Mouse (Mus musculus) retina, embryonic 14.5 days (tissue): ENCODE data around the gene Hoxa1.

Experiments
- DNase-seq: peaks from one replicate; pipeline ENCODE4 v3.0.0-alpha.2; 2015; ENCODE audit warnings: low spot score

Gene Hoxa1

DNA sequence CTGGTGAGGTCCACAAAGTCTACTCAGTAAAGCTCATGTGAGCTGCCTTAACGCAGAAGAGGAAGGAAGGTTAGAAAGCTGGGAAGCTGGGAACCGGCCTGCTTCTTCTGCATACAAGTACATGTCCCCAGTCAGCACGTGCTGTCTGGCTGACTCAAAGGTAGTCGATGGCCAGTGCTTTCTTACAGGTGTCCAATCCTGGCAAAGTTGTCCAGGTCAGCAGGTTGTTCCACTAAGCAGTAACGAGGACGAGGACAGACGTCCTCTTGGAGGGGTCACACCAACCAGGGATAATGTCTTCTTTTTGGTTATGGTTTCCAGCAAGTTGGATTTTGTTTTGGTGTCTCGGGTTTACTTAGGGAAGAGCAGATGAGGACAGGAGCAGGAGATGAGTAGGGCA lies 31.8 kb upstream of the Hoxa1 start:
- no peak for DNase-seq

DNA sequence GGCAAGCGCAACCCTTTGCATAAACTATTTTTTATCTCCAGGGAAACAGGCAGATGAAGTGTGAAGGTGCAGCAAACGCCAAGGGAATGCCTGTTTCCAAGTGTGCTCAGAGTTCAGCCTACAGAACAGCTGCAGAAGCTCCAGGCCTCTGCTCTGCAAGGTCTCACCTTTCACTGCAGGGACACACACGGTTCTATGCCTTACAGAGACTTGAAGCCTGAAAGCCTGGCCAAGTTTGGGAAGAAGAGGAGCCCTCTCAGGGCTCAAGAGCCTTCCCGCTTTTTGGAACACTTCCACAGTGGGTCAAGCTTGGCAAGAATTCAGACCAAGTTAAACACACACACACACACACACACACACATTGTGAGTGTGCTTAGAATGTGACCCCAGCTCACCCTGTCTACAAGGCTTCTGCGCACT lies 31.1 kb upstream of the Hoxa1 start:
- DNase-seq, result no peak

DNA sequence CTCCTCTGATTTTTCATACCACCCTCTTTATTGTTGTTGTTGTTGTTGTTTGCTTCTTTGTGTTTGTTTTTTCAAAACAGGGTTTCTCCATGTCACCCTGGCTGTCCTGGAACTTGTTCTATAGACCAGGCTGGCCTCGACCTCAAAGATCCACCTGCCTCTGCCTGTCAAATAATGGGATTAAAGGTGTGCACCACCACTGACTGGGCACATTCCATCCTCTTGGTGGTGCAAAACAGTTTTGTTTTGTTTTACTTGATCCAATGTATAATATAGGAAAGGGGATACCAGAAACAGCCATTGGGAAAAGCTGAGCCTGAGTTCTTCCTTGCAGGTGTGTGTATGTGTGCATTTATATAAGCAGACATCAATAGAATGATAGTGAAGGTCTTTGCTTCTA lies 28.4 kb upstream of the Hoxa1 start:
- no peak for DNase-seq

DNA sequence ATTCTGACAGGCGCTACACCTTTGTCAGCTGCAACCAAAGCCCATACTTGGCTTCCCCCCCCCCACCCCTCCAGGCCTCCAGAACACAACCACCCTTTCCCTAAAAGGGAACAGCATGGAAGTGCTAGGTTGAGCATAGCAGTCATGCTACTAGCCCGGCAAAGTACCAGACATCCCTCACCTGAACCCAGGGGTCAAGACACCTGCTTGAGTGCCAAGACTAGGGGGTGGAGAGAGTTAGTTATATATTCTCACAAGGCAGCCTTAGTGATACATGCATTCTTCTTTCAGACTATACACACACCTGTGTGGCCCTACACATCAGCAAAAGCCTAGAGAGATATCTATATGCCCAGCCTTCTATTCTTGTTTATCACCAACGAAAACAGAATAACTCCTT lies 27.7 kb upstream of the Hoxa1 start:
- DNase-seq, result no peak

DNA sequence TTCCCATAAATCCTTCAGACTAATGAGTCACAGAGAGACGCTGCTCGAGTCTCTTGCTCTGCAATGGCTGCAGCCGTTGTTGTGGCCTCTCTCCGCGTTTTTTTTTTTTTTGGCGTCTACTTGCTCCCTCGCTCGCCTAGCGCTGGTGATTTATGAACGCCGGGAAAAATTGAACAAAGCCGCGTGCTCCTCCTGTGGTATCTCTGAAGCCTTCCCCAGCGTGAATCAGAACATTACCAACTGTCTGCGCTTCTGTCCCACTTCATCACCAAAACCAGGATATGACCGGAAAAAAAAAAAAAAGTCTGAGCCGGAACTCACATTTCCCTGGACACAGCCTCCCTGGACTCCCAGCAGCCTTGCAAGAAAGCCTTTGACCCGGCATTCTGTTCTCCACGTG lies 27.1 kb upstream of the Hoxa1 start:
- no peak for DNase-seq

DNA sequence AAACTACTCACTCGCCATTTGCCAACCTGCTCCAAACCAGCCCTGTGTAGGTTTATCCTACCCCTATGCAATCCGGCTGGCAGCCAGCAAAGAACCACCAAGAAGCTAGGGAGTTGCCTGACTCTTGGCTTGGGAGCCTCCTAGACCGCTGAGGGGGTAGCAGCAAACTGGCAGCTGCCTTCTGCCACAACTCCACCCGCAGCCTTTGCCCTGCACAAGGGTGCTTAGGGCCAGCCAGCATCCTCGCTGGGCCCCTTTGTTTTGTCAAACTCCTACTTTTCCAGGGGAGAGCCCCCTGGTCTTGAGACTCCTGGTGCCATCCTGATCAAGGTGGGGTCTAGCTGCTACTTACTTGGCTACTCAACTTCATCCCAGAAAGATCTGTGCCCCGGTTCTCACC lies 26.6 kb upstream of the Hoxa1 start:
- no peak for DNase-seq

DNA sequence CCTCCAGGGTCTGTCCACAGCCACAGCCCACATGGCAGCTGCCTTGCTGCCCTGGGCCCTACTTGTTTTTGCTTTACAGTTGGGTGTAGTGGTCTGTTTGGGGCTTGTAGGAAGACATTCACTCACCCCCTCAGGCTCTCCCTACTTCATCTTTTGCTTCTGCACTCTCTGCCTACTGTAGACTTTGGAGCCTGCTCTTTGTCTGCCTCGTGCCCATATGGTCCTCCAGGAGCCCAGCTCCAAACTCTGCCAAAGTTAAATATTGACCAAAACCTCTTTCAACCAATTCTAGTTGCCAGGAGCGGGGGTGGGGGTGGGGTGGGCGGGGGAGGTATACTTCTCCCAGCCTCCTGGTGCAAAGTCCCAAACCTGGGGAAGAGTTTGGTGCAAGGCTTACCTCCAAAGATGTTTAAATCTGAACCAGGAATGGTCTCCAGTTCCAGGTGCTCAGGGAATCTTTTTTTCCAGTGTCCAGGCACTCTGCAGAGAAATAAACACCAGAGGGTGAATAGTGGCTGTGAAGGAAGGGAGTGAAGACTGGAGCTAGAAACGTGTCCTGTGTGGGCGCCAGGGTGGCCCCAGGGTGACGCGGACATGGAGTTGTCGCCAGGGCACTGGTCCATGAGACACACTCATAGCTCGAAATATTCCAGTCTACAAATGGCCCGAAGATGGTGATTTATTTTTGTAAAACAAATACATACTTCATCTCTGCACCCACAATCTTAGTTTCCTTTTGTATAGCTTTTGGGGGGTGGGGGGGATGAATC lies 25.4 kb upstream of the Hoxa1 start:
- DNase-seq, result no peak

DNA sequence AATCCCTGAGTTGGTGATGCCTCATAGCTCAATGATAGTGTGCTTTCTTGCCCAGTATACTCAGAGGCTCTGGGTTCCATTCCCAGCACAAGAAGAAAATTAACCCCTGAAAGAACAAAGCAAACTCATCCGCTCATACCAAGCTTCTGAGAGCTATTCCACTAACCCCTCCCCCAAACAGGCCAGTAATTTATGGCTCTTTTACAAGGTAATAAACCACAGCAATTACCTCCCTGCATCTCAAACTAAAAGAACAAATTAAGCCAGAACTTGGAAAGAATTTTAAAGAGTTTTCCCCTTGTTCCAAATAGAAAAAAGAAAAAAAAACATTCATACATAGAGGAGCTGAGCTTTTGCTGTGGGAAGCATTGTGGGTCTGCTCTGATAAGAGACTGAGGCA lies 24.7 kb upstream of the Hoxa1 start:
- no peak for DNase-seq

DNA sequence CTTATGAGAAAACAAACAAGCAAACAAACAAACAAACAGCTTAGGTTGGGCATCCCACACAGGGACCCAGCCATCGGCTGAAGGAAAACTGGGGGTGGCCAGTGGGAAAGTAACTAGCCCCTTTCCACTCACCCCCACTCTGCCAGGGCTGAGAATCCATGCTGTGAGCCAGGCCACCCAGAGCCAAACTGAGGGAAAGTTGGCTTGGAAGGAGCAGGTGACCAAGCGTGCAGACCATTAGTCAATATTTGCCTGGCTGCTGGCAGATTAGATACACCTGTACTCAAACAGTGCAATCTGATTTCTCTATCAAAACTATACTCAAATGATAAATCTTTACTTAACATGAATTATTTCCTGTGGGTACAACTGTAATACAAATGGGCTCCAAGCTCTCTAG lies 23.9 kb upstream of the Hoxa1 start:
- DNase-seq, result no peak

DNA sequence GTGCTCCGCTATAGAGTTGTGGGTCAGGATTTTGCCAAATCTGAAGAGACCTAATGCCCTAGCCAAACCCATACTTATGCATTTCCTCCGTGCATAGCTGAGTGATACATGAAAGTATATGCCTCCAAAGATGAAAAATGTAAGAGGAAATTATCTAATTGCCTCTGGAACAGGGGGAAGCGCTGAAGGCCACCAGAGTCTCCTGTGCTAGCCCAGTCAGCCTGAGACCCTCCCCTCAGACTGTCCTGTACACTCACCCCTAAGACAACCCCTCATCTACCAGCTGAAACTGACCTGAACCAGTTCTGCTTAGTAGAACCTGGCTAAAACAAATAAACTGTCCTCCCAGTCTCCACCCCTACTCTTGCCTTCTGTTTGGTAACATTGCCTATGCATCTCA lies 22.6 kb upstream of the Hoxa1 start:
- DNase-seq, result no peak

DNA sequence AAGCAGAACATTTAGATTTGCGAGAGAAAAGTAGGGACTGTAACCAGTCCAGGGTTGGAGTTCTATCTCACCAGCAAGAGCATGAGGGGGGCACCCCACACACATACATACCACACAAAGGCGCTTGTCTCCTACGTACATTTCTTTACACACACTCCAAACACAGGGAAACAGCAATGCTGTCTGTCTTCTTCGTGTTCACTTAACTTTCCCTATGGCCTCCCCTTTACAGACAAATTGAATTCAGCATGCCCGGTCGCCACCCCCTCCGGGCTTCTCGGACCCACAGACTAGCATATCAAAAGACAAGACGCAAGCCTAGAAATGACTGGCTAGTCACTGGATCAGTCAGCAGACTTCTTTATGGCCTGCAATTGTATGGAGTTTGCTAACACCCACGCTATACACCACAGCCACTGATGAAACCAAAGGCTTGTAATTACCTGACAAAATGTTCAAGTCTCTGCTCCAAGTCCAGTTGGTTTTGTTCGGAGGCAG lies 22.1 kb upstream of the Hoxa1 start:
- DNase-seq, result no peak

DNA sequence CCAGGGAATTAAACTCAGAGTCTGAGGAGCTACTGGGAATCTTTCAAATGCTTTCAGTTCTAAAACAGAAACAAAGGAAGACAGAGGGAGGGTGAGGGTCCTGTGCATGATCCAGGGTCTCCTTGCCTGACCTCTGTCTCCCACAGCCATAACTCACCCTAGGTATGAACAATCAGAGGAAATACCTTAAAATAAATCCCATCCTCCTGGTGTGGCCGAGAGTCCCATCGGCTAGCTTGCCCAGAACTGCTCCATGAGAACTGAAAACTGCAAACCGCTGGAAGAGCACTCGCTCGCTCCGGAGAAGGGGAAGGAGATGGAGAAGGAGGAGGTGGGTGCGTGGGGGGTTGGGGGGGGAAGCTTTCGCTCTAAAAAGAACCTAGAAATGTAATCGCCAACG lies 21.6 kb upstream of the Hoxa1 start:
- DNase-seq, result no peak

DNA sequence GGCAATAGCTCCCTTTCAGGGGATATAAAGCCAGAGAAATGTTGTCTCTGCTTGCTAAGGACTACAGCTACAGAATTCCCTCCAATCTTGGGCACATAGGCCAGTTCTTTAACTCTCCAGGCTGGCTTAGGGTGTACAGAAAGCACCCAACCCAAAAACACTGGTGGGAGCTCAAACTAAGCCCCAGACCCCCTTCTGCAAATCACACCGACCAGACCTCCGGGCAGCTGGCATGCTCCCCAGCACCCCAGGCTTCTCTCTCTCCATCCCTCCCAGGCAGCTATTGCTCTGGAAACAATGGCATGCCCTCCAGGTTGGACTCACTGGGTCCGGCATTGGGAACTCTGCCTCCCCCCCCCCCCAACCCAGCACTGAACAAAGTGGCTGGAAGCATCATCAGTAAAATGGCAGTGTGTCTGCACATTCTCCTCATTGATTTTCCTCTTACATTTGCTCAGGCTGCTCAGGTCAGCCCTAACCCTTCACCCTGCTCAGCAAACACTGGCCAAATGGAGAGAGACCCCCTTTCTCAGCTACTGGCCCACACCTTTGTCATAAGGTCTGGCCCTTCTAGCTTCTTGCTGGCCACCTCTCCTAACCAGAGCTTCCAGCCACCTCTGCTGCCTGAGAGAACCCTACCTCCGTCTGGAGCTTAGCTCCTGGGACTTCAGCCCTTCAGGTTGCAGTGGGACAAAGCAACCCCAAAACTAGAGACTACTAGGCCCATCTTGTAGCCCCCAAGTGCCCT lies 21.0 kb upstream of the Hoxa1 start:
- DNase-seq, result no peak

DNA sequence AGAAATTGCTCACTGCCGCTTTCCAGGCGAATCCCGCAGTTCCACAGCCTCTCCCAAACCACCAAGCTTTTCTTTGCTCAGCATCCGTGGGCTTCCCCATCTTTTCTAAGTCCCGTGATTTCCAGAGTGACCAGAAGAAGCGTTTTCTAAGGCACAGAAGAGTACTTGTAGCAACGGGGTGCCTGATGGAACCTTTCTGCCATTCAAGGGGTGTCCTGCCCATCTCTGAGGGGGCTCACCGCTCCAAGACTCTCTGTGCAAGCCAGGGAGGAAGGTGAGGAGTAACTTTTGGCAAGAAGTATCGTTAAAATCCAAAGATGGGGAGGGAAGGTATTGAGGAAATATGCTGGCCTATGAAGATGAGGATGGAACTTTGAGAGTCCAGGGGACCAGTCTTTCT lies 19.7 kb upstream of the Hoxa1 start:
- DNase-seq, result no peak

DNA sequence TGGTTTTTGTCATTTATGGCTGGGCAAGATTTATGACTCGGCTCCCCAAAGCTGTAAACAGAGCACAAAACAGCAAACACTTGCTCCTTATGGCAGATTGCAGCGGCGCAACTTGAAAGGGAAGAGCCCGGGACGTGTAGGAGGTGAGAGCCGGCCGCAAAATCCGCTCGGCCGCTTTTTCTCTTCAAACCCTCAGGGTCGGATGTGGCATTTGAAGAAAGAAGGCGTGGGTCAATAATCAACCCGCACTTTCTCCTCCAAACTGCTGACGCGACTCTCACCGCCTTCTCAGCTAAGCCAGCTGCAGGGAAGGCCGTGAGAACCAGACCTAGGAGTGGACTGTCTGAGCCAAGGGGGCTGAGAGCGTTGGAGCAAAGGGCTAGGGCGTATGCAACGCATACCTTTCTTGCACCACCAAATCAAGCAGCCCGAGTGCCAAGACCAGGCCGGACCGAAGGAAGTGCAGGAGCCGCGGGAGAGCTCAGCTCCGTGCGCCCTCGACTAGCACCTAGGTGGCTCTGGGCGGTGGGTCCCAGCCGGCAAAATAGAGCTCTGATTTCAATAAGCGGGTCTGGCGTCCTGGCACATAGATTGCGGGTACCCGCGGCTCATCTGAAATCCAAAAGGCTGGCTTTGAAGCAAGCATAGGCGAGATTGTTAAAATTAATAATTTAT lies 19.1 kb upstream of the Hoxa1 start, which contains the start of gene 5730596B20Rik:
Gene 5730596B20Rik, plus strand, starts transcription at position 438 of the 675 bp plus-strand sequence.
- DNase-seq, result no peak

DNA sequence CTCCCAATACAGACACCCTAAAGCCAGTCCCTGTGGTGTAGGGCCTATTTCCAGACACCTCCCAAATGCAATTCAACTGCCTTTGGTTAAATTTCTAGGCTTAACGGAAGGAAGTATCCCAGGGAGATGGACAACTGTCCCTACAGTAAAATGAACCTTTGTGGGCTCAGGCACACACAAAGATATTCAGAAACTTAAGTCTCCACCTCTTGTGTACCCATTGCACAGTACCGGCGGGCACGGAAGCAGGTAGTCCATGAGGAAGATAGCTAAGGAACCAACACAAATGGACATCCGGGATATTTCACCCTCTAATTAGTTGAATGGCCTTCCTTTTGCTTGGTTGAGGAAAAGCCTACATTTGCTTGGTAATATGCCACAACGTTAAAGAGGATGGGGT lies 18.3 kb upstream of the Hoxa1 start:
- DNase-seq, result no peak

DNA sequence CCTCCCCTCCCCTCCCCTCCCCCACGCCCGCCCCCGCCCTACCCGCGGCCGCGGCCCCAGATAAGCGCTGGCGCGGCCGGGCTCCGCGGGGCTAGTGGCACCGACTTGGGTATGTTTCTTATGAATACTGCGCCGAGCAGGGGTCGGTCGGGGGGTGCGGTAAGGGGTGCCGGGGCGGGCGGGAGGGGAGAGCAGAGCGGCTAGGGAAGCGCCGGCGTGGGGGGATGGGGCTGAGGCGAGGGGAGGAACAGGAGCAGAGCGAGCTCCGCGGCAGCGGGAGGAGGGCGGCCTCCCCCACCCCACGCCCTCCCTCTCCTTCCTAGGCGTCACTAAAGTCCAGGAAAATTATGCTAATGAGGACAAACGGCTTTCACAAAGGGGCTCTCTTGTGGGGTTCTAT lies 17.7 kb upstream of the Hoxa1 start:
- no peak for DNase-seq

DNA sequence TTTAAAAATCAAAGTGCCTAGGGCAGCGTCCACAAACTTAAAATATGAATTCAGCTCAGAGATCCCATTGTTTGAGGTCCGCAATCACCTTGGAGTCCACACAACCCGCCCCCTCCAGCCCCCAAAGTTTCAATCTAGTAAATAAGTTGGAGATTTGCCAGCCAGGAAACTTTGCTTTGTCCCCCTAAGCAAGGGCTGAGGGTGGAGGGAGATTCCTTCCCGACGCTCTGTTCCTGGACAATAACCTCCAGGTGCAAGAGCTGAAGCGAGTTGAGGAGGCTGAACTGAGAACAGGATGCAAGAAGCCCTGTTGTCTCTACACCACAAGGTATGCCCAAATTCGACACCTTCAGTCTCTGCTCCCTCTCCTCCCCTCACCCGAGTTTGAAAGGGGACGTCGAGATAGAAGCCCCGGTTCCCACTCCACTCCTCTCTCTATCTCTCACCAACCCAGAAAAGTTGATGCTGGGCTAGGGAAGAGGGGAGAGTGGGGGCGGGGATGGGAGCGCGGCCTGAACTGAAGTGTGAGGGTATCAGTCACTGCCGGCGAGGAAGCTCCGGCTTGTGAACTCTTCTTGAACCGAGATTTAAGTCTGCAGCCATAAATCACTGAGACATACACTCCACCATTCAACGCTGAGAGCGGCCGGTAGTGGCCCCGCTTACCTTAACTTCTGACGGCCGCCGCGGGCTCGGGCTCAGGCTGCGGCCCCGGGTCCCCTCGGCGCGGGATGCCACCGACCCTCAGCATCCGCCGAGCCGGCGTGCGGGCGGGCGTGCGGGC lies 17.0 kb upstream of the Hoxa1 start:
- DNase-seq, result no peak

DNA sequence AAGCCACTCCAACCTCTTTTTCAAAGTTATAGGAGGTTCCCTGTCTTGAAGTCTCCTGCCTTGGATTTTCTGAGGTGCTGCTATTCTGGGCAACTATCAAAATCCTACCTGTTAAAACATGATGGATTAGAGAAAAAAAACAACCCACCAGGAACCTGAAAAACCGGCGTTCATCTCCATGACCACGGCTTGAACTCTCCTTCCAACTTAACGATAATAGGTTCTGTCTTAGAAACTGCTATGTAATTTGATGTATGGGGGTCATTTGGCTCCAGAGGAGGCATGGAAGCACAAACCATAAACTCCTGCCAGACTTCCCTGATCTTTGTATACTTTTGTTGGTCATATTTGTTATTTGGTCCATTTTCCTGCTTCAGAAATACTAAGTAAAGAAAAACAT lies 15.5 kb upstream of the Hoxa1 start:
- no peak for DNase-seq

DNA sequence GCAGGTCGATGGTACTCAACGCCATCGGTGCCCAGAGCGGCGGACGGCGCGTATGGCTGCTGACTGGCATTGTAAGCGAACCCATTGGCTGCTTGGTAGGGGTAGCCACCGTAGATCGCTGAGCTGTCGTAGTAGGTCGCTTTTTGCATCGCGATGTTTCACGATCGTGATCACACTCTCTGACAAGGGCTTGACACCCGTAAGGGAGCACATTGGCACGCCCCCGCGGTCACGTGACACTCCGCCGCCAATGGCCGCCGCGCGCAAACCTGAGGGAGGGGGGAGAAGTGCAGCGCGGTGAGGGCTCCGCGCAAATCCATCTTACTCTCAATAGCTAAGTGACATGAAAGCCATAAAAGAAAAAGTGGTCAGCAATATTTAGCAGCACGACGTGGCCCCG lies 14.4 kb upstream of the Hoxa1 start:
- no peak for DNase-seq

DNA sequence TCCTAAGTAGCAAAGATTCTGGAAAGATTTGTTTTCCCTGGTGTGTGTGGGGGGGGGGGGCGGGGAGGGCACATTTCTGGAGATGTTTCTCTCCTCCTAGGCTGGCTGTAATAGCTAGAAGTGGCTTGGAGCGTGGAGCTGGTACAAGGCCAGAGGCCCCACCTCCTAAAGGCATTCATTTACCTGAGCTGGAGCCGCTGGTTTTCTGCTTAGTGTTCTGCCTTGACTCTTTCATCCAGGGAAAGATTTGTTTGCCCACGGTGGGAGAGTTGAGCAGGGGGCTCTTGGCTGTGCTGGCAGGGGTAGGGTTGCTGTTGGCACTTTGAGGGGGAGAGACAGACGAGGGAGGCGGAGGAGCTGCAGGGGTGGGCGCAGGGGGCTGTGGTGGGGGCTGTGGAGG lies 13.8 kb upstream of the Hoxa1 start:
- no peak for DNase-seq

DNA sequence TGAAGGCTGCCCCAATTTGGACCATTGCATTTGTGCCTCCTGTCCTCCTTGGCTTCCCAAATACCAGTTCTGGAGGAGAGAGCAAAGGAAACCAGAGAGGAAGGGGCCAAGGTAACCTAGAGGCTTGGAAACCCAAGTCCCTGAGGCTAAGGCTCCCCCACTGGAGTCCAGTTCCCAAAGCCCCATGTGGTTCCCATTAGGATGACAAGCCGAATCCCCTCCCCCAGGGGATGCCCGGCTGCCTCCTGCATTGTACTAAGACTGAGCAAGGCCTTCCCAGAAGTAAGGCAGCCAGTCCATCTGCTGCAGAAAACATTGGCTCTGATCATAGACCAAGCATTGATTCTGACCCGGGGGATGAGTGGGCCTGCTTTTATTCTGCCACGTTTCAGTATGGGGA lies 13.2 kb upstream of the Hoxa1 start:
- no peak for DNase-seq
